Mouse (Mus musculus) bone marrow macrophage, adult 2 months (primary cell): ENCODE measurements at regions not wholly inside any gene's neighbourhood (a gene's known extent, or its start where the extent isn't known, plus 50 kb on each side); places are given as distances from the start of the nearest gene placed in this dataset.

Source experiments
- CTCF ChIP-seq: IDR thresholded peaks from 2 replicates; pipeline ENCODE4 v1.5.1; 2012; ENCODE audit warnings: low read depth, mild to moderate bottlenecking, low read length, moderate library complexity
- POLR2A ChIP-seq: IDR thresholded peaks from 2 replicates; pipeline ENCODE4 v1.6.1; 2012; ENCODE audit warnings: mild to moderate bottlenecking, low read depth, low read length, borderline replicate concordance

GRCm38 (mm10) chr11:111754735-111755134 is 688.8 kb downstream of the Kcnj2 start:
- TF ChIP-seq CTCF (no peak), POLR2A (no peak)
